Mouse (Mus musculus): ENCODE data around the gene Dhx9. TPM values are rescaled to one million over a fixed set of nuclear protein-coding genes. Genes with fewer than 3 reads are reported as not detected.
"Not testable (repeated sequence)": the region's sequence is repeated elsewhere in the genome, so short reads cannot be mapped to it uniquely, and the experiment has no call there.

Gene Dhx9
- total and polyA plus RNA-seq, 3 experiments = 82.0 to 262 (median 170) TPM

DNA sequence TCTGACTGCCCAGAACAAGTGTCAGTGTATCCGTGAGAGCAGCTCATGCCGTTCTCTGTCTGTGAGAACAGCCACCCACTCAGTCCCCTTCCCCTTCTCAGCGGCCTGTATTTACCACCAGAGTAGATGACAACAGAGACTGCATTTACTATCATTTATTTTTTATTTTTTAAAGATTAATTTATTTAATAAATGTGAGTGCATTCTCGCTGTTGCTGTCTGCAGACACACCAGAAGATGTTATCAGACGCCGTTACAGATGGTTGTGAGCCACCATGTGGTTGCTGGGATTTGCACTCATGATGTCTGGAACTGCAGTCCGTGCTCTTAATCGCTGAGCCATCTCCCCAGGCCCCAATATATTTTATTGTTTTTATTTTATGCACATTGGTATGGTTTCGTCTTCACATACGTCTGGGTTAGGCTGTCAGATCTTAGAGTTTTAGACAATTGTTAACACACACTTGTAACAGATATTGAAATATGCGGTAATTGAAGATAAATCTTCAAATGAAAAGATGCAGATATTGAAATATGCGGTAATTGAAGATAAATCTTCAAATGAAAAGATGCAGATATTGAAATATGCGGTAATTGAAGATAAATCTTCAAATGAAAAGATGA, 74.0 kb downstream of the Dhx9 start:
- peak; percentile 83 for TF ChIP-seq MAX (IDR thresholded peaks at IDR 0.05; ENCODE audit: low read length)
- peak; percentile 98 for TF ChIP-seq CHD1 (IDR thresholded peaks at IDR 0.05; ENCODE audit: low read depth, low read length)
- TF ChIP-seq TCF12 (IDR thresholded peaks at IDR 0.05; ENCODE audit: low read depth, low read length) = peak; percentile 43; the same call in 1 of the 2 replicates
- 0 out of 2 replicates have a peak, but pooled peaks have one; percentile 38 for TF ChIP-seq HCFC1 (IDR thresholded peaks at IDR 0.05; ENCODE audit: low read depth, low read length)
- peak; percentile 86 for TF ChIP-seq ETS1 (IDR thresholded peaks at IDR 0.05; ENCODE audit: low read depth, low read length)
- 0 out of 2 replicates have a peak, but pooled peaks have one; percentile 31 for TF ChIP-seq UBTF (IDR thresholded peaks at IDR 0.05; ENCODE audit: borderline replicate concordance, insufficient read depth, low read depth, low read length)
- peak; percentile 95 for TF ChIP-seq MXI1 (IDR thresholded peaks at IDR 0.05; ENCODE audit: low read depth, low read length)
- TF ChIP-seq CTCF (IDR thresholded peaks at IDR 0.05 in 2 of 3, conservative IDR thresholded peaks at IDR 0.05 in 1 of 3; ENCODE audit: control insufficient read depth in 1 of 3, insufficient read depth in 1 of 3, low read depth in 2 of 3, low read length in 3 of 3, poor library complexity in 1 of 3, severe bottlenecking in 1 of 3) = 0 out of 6 replicates have a peak, but pooled peaks of 1 of the 3 experiments have one; percentile 11
- TF ChIP-seq BHLHE40 (IDR thresholded peaks at IDR 0.05; ENCODE audit: borderline replicate concordance, low read depth, low read length) = peak; percentile 24; the same call in 1 of the 2 replicates
- TF ChIP-seq RCOR1 (IDR thresholded peaks at IDR 0.05; ENCODE audit: low read depth, low read length) = peak; percentile 75; the same call in 1 of the 2 replicates
- TF ChIP-seq GATA1 (IDR thresholded peaks at IDR 0.05; ENCODE audit: low read depth, low read length) = peak; percentile 88
- peak; percentile 92 for TF ChIP-seq MYC (IDR thresholded peaks at IDR 0.05; ENCODE audit: low read depth, low read length)
- peak; percentile 83 for TF ChIP-seq SIN3A (IDR thresholded peaks at IDR 0.05; ENCODE audit: low read length)
- DNase-seq (ENCODE audit: low read depth, low spot score) = peak; percentile 81
- not testable (repeated sequence) for H3K36me3 ChIP-seq (ENCODE audit: control insufficient read depth in 1 of 2, insufficient read depth in 2 of 2, low read length in 2 of 2)

DNA sequence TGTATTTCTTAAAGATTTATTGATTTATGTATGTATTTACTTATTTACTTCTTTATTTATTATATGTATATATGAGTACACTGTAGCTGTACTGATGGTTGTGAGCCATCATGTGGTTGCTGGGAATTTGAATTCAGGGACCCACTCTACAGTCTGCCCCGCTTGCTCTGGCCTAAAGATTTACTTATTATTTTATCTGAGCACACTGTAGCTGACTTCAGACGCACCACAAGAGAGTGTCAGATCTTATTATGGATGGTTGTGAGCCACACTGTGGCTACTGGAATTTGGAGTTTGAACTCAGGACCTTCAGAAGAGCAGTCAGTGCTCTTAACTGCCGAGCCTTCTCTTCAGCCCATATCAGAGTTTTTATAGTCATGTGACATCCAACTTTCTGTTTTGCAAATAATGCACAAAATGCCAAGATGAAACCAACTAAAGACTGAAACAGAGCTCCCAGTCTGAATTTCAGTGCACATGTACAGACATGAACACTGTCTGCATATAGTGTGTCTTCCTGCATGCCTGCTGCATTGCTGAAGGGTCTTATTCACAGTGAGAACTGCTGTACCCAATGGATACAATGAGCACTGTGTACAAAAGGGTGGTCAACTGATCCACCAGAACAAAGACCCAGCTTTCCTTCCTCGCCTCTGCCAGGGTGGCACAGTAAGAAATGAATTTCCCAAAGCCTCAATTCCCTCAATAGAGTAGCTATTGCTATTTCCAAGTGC, 74.6 kb downstream of the Dhx9 start:
- Histone ChIP-seq H3K9ac (ENCODE audit: control insufficient read depth, low read depth, low read length, poor library complexity, severe bottlenecking) (peak overlapping the region; percentile 57), H3K4me1 (ENCODE audit: control insufficient read depth in 1 of 2, insufficient read depth in 2 of 2, low read length in 2 of 2) (peaks cover 0 to 10% of the 10 kb centered on the region in 2 experiments; a peak in 2 of 4 replicates), H3K4me3 (ENCODE audit: control insufficient read depth in 1 of 2, insufficient read depth in 1 of 2, low read depth in 2 of 2, low read length in 2 of 2) (peak overlapping the region; percentile 26 to 55), H3K27ac (ENCODE audit: control insufficient read depth, low read depth, low read length) (peak overlapping the region; percentile 74)
- not testable (repeated sequence) for DNase-seq (ENCODE audit: low read depth, low spot score); H3K9me3 ChIP-seq (replicated peaks; ENCODE audit: insufficient read depth, low read length); H3K36me3 ChIP-seq (ENCODE audit: control insufficient read depth in 1 of 2, insufficient read depth in 2 of 2, low read length in 2 of 2); H3K27me3 ChIP-seq (ENCODE audit: control insufficient read depth in 1 of 2, insufficient read depth in 2 of 2, low read length in 2 of 2); H3K79me2 ChIP-seq (ENCODE audit: control insufficient read depth, insufficient read depth, low read length, poor library complexity)

More for the DNA sequence above, 74.0 kb downstream of the Dhx9 start:
- H3K9me3 ChIP-seq (replicated peaks; ENCODE audit: insufficient read depth, low read length); H3K27me3 ChIP-seq (ENCODE audit: control insufficient read depth in 1 of 2, insufficient read depth in 2 of 2, low read length in 2 of 2); H3K79me2 ChIP-seq (ENCODE audit: control insufficient read depth, insufficient read depth, low read length, poor library complexity): not testable (repeated sequence)
- Histone ChIP-seq H3K4me1 (ENCODE audit: control insufficient read depth in 1 of 2, insufficient read depth in 2 of 2, low read length in 2 of 2) (peaks cover 0 to 11% of the 10 kb centered on the region in 2 experiments; a peak in 2 of 4 replicates), H3K9ac (ENCODE audit: control insufficient read depth, low read depth, low read length, poor library complexity, severe bottlenecking) (peak overlapping the region; percentile 67), H3K27ac (ENCODE audit: control insufficient read depth, low read depth, low read length) (peak overlapping the region; percentile 81), H3K4me3 (ENCODE audit: control insufficient read depth in 1 of 2, insufficient read depth in 1 of 2, low read depth in 2 of 2, low read length in 2 of 2) (peak overlapping the region; percentile 26 to 63)
